Mouse (Mus musculus) fibroblast of lung, adult 2 months (primary cell): ENCODE data around the gene Naa80.
A peak's percentile ranks its signal among the peaks of the same experiment; 100 is the strongest.

Source experiments
- DNase-seq: peaks from one replicate; pipeline ENCODE4 v3.0.0-alpha.2; 2011; ENCODE audit warnings: low read depth

Gene Naa80

GRCm38 (mm10) chr9:107596619-107597569 lies 18.2 kb downstream of the Naa80 start:
- no peak for DNase-seq

GRCm38 (mm10) chr9:107598385-107598784 lies 19.7 kb downstream of the Naa80 start:
- no peak for DNase-seq

- no peak for DNase-seq
Observed at GRCm38 (mm10) chr9:107599433-107599832, 20.7 kb downstream of the Naa80 start.

GRCm38 (mm10) chr9:107599842-107600241 lies 21.2 kb downstream of the Naa80 start:
- DNase-seq: no peak

- no peak for DNase-seq
Observed at GRCm38 (mm10) chr9:107600745-107601144, 22.1 kb downstream of the Naa80 start.

- no peak for DNase-seq
Observed at GRCm38 (mm10) chr9:107601275-107601674, 22.6 kb downstream of the Naa80 start.

- peak; percentile 78 for DNase-seq
Observed at GRCm38 (mm10) chr9:107602068-107602648, 23.5 kb downstream of the Naa80 start.

- no peak for DNase-seq
Observed at GRCm38 (mm10) chr9:107603251-107603650, 24.6 kb downstream of the Naa80 start.

GRCm38 (mm10) chr9:107605041-107605661 lies 26.5 kb downstream of the Naa80 start:
- DNase-seq: no peak

GRCm38 (mm10) chr9:107606591-107606990 lies 27.9 kb downstream of the Naa80 start:
- DNase-seq: no peak

- no peak for DNase-seq
Observed at GRCm38 (mm10) chr9:107607036-107607435, 28.3 kb downstream of the Naa80 start.

GRCm38 (mm10) chr9:107607653-107608245 lies 29.1 kb downstream of the Naa80 start:
- no peak for DNase-seq

GRCm38 (mm10) chr9:107608741-107609432 lies 30.2 kb downstream of the Naa80 start, which contains the start of gene Sema3b:
Gene Sema3b (minus strand): TSS chr9:107609229.
- DNase-seq: no peak

GRCm38 (mm10) chr9:107609433-107609830 lies 30.7 kb downstream of the Naa80 start:
- no peak for DNase-seq

GRCm38 (mm10) chr9:107611456-107612190 lies 32.9 kb downstream of the Naa80 start:
- DNase-seq: no peak

- peak; percentile 96 for DNase-seq
Observed at GRCm38 (mm10) chr9:107612191-107612944, 33.7 kb downstream of the Naa80 start.

GRCm38 (mm10) chr9:107612945-107613569 lies 34.4 kb downstream of the Naa80 start:
- DNase-seq: no peak

- DNase-seq: no peak
Observed at GRCm38 (mm10) chr9:107615035-107615434, 36.3 kb downstream of the Naa80 start.

- no peak for DNase-seq
Observed at GRCm38 (mm10) chr9:107617461-107617860, 38.8 kb downstream of the Naa80 start.

GRCm38 (mm10) chr9:107618098-107618497 lies 39.4 kb downstream of the Naa80 start:
- DNase-seq: no peak
